ENCODE assay signal across 9 mouse cellular contexts in genomic region chr1:38393516-38393915, GRCm38 (mm10).
DNase-seq lines count a peak whose midpoint lies in the region; ATAC-seq lines count a peak whose summit lies in the region.
"Had no signal": no experiment of that assay in that cellular context is flagged by ENCODE, and none has a peak within 500 bp of the region (broad histone marks: within the 10 kb centered on the region; RNA-seq: fewer than 3 reads in every experiment).

No protein-coding gene starts in this region.

- no peak overlapping the region for H3K4me3 ChIP-seq in forebrain, embryonic 10.5 days
- H3K4me3 ChIP-seq in stomach, embryonic 16.5 days (replicated peaks; ENCODE audit: low read length), result no peak overlapping the region
- H3K4me3 ChIP-seq in heart, embryonic 12.5 days, result no peak overlapping the region
- H3K4me3 ChIP-seq: limb, embryonic 13.5 days had no signal

- peaks cover 75% of the 10 kb centered on the region for H3K4me1 ChIP-seq in forebrain, embryonic 10.5 days
- peaks cover 17% of the 10 kb centered on the region for H3K4me1 ChIP-seq in stomach, embryonic 16.5 days (ENCODE audit: control insufficient read depth, insufficient read depth, low read length)
- peaks cover 36% of the 10 kb centered on the region for H3K4me1 ChIP-seq in heart, embryonic 12.5 days (replicated peaks)

- no peak overlapping the region for H3K9ac ChIP-seq in stomach, embryonic 16.5 days (ENCODE audit: low read length)
- no peak overlapping the region for H3K9ac ChIP-seq in heart, embryonic 12.5 days
- H3K9ac ChIP-seq: limb, embryonic 13.5 days had no signal

- WGBS in forebrain, embryonic 10.5 days, result 49% methylated on average over 6 of the region's 6 CpGs
- WGBS in stomach, embryonic 16.5 days, result 42% methylated on average over 6 of the region's 6 CpGs
- 38% methylated on average over 6 of the region's 6 CpGs for WGBS in heart, embryonic 12.5 days

- H3K9me3 ChIP-seq in forebrain, embryonic 10.5 days, result no peaks in the 10 kb centered on the region
- H3K9me3 ChIP-seq in stomach, embryonic 16.5 days (replicated peaks; ENCODE audit: control insufficient read depth, low read length), result no peaks in the 10 kb centered on the region
- H3K9me3 ChIP-seq in heart, embryonic 12.5 days (replicated peaks), result no peaks in the 10 kb centered on the region
- H3K9me3 ChIP-seq: limb, embryonic 13.5 days had no signal

- no peak for ATAC-seq in stomach, embryonic 16.5 days (ENCODE audit: insufficient read depth, low FRiP score)
- no peak for ATAC-seq in heart, embryonic 12.5 days (ENCODE audit: insufficient number of reproducible peaks, low FRiP score)

- H3K27me3 ChIP-seq in forebrain, embryonic 10.5 days (ENCODE audit: poor library complexity, severe bottlenecking), result peaks cover 21% of the 10 kb centered on the region
- H3K27me3 ChIP-seq in stomach, embryonic 16.5 days (ENCODE audit: control insufficient read depth, insufficient read depth, low read length), result no peaks in the 10 kb centered on the region
- no peaks in the 10 kb centered on the region for H3K27me3 ChIP-seq in heart, embryonic 12.5 days (replicated peaks)
- H3K27me3 ChIP-seq: limb, embryonic 13.5 days had no signal

- no peak overlapping the region for H3K4me2 ChIP-seq in stomach, embryonic 16.5 days (ENCODE audit: low read depth, low read length)
- H3K4me2 ChIP-seq in heart, embryonic 12.5 days, result no peak overlapping the region
- H3K4me2 ChIP-seq: limb, embryonic 13.5 days had no signal

- no peaks in the 10 kb centered on the region for H3K36me3 ChIP-seq in forebrain, embryonic 10.5 days (replicated peaks)
- no peaks in the 10 kb centered on the region for H3K36me3 ChIP-seq in stomach, embryonic 16.5 days (ENCODE audit: control insufficient read depth, insufficient read depth, low read length)
- no peaks in the 10 kb centered on the region for H3K36me3 ChIP-seq in heart, embryonic 12.5 days
- H3K36me3 ChIP-seq: limb, embryonic 13.5 days had no signal

- peak; percentile 60 for DNase-seq in right cerebral cortex, adult 18-20 months
- DNase-seq in right cerebral cortex, postnatal 4 days, result no peak
- no peak for DNase-seq in forebrain, embryonic 10.5 days (ENCODE audit: extremely low spot score, low spot score)
- DNase-seq in layer of hippocampus, postnatal 10 days (ENCODE audit: low spot score in 2 of 2), result peak; percentile 24 to 38
- no peak for DNase-seq in adrenal gland, adult (ENCODE audit: inconsistent age in 2 of 2, low spot score in 1 of 2)
- no peak for DNase-seq in ovary, postnatal 36 days (ENCODE audit: low spot score)

- H3K27ac ChIP-seq in forebrain, embryonic 10.5 days, result peak overlapping the region; percentile 1; the same call in 1 of the 2 replicates
- peak overlapping the region; percentile 42 for H3K27ac ChIP-seq in stomach, embryonic 16.5 days (ENCODE audit: low read length)
- H3K27ac ChIP-seq in heart, embryonic 12.5 days (ENCODE audit: poor library complexity, severe bottlenecking), result no peak overlapping the region

Comparison
In these comparisons a context has a peak if more than half of its experiments do, and no peak if none do; other contexts are left out.
1. DNase-seq: peak in right cerebral cortex, adult 18-20 months (single experiment) and layer of hippocampus, postnatal 10 days (2 of 2); none in right cerebral cortex, postnatal 4 days (single experiment), forebrain, embryonic 10.5 days (single experiment), adrenal gland, adult (0 of 2) and ovary, postnatal 36 days (single experiment).